Mouse (Mus musculus) fat pad, adult 2 months (tissue): Measurements from ENCODE around the gene Pnpla1.
"Not testable (repeated sequence)": the region's sequence is repeated elsewhere in the genome, so short reads cannot be mapped to it uniquely, and the experiment has no call there.

Source experiments
- DNase-seq: peaks from one replicate; pipeline ENCODE4 v3.0.0-alpha.2; 2011; ENCODE audit warnings: low read depth, low spot score; ENCODE audit errors: extremely low read depth

The Pnpla1 gene

GRCm38 (mm10) chr17:28858205-28858604, at the start of gene Pnpla1:
Pnpla1 (plus strand) TSS chr17:28858411.
- no peak for DNase-seq

- no peak for DNase-seq
Observed at GRCm38 (mm10) chr17:28808714-28809113, 49.5 kb upstream of the Pnpla1 start.

- DNase-seq: no peak
Observed at GRCm38 (mm10) chr17:28809175-28809831, 48.9 kb upstream of the Pnpla1 start.

DNA sequence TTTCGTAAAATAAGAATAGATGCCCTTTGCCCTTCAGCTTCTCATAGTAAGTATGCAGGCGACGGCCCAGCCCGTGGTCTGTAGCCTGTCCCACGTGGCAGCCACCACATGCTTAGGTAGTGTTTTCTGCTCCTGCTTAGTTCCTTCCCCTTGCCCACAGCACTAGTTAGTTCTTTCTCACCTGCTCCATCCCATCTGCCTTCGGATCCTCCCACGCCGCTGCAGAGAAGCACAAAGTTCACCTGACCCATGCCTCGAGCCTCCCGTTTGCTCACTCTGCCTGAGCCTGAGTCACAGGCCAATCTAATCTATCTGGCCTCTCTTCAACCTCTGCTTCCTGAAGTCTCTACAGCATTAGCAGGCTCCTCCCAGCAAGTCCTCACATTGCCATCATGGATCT, 45.9 kb upstream of the Pnpla1 start:
- no peak for DNase-seq

- DNase-seq: no peak
Observed at GRCm38 (mm10) chr17:28814529-28815097, 43.6 kb upstream of the Pnpla1 start.

DNA sequence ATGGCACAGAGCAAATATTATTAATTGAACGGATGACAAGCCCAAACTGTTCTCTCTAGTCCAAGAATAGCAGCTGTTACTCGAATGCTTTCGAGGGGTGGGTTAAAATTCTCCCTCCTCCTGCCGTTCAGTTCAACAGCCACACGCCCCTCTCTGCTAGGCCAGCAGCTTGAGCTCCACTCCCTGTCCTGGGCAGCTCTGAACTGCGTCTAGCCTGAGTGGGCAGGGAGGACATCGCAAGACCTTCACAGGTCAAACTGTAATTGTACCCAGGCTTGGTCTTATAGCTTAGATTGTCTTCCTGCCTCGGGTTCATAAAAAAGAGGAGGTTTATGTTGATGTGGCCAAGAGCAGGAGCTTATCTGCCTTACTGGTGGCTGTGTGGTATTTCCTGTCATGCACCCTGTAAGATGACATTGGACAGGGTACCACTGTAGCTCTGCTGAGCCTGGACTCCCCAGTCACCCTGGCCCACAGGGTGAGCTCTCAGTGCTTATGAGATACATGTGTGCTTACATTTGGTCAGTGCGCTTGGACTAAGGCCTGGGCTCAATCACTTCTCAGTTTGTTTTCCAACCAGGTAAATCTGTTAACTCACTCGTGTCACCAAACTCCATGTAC, 42.7 kb upstream of the Pnpla1 start:
- no peak for DNase-seq

- not testable (repeated sequence) for DNase-seq
Observed at GRCm38 (mm10) chr17:28816326-28816725, 41.9 kb upstream of the Pnpla1 start.

DNA sequence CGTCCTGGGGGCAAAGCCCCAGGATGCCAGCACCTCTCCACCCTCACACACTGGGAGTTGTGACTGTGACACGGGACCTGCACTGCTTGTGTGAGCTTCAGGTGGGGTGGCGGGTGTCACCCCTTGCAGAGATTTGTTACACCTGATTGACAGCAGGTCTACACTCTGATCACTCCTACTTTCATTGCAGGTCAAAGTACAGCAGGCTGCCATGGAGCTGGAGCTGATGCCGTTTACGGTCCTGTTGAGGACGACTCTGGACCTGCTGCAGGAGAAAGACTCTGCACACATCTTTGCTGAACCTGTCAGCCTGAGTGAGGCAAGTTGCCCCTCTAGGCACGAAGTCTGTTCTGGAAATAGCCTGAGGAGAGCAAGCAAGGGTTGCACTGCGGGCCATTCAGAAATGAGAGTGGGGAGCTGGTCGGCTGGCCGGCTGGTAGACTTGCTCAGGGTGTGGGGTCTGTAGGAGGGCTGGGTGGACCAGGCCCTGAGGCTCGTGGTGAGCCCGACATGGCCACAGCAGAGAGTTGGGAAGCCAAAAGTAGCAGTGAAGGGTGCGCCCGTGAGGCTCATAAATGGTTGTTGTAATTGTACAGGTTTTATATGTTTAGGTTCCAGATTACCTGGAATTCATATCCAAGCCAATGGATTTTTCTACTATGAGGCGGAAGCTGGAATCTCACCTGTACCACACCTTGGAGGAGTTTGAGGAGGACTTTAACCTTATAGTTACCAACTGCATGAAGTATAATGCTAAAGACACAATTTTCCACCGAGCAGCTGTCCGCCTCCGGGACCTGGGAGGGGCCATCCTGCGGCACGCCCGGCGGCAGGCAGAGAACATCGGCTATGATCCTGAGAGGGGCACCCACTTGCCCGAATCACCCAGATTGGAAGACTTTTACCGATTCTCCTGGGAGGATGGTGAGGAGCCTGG, 41.1 kb upstream of the Pnpla1 start:
- no peak for DNase-seq

- no peak for DNase-seq
Observed at GRCm38 (mm10) chr17:28820189-28820588, 38.0 kb upstream of the Pnpla1 start.

DNA sequence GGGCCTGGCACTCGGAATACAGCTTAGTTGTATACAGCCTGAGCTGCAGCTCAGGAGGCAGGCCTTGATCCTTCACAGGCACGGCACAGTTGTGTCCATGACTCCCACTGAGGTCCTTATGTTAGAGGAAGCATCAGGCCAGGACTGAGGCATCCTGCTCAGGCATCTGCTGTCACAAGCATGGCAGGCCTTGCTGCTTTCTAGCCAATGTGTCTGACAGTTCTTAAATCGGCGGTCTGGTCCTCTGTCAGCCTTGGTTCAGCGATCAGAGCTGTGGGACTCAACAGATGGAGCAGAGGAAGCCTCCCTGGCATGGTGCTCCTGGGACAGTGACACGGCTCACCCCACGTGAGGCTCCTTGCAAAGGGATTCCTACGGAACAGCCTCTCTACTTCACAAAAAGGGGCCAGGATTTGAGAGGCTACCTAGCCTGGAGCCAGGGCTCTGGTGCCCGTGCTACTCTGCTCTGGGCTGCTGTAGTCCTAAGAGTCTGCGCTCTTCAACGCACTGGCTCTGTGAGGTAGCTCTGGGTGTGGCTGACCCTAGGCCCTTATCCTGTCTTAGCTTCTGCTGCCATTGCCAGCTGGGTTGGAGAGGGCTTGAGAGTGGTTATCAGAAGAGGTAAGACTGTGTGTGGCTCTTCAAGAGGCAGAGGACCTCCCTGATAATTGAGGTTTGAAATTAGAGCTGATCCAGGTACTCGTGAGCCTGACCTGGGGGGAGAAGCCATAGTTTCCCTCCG, 35.0 kb upstream of the Pnpla1 start:
- no peak for DNase-seq

DNA sequence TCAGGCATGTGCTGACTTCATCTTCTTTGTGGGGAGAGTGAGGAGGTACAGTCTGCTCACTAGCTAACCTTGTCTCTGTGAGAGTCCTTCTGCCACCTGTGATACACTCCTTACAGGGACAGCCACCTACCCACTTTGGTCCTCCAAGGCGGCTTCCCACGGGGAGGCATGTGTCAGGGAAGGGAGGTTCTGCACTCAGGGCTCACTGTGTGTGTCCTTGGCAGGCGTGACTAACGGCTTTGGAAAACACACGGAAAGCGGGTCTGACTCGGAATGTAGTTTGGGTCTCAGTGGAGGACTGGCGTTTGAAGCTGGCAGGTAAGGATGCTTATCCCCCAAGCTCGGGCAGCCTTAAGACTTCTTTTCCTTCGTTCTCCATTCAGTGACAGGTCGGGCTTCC, 34.5 kb upstream of the Pnpla1 start:
- no peak for DNase-seq

DNA sequence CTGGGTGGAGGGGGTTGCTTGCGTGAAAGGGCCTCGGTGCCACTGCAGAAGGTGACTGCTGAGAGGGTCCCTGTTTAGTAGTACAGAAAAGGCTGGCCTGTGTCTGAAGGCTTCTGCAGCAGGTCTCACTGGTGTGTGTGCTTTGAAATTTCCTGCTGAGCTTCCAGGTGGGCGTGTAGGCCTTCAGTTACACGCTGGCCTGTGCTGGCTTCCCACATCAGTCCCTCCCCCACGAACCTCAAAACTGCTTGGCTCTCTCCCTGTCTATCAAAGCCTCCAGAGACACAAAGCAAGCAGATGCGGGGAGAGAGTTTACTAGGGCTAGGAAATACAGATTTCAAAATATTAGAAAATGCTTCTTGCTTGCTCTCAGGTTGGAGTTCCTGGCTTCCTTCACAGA, 33.3 kb upstream of the Pnpla1 start:
- DNase-seq: no peak

- DNase-seq: no peak
Observed at GRCm38 (mm10) chr17:28825359-28826041, 32.7 kb upstream of the Pnpla1 start.

GRCm38 (mm10) chr17:28827665-28828231, 30.5 kb upstream of the Pnpla1 start:
- no peak for DNase-seq

DNA sequence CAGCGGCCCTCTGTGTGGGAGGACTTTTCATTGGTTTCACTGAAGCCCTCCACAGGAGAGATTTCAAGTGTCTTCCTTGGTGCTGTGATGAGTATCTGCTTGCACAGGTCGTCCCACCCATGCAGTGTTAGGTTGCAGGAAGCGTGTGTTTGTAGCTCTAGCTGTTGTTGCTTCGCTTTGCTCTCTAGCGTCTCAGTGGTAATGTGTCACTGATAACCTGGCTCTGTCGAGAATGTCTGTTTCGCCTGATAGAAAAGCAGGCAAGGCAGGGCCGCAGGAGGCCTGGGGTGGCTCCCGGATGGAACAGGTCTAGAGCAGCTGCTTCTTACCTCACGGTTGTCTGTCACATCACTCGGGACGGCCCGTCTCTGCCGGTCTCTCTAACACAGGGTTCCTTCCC, 29.1 kb upstream of the Pnpla1 start:
- DNase-seq: no peak

GRCm38 (mm10) chr17:28831065-28831464, 27.1 kb upstream of the Pnpla1 start:
- no peak for DNase-seq

DNA sequence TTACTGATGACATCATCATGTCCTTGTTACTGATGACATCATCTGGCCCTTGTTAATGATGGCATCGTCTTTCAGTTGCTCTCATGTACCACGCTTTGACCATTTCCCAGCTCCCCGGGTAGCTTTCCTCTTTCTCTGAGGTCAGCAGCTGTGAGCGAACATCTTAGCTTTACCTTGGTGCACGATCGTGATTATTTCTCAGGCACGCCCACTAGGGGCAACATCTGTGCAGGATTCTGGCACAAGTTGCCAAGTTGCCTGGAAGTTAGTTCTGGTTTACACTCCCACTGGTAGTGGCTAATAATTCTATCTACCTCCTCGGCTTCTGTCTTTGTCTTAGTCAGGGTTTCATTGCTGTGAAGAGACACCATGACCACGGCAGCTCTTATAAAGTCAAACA, 26.2 kb upstream of the Pnpla1 start:
- no peak for DNase-seq

DNA sequence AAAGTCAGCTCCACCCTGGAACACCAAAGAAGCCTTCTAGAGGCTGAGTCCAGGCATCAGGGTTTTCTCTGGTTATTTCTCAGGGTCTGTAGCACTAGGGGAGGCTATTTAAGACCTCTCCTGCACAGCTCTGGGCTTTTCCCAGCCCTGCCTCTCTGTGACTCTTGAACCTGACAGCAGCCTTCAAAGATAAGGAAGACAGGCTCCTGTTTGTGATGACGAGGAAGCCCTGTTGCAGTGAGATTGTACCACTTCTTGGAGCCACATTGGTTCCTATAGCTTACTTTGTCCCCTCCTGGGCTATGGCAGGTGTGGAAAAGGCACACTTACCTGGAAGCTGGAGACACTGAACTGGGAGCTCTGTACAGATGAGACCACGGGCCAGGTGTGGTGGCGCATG, 25.3 kb upstream of the Pnpla1 start:
- DNase-seq: no peak

- no peak for DNase-seq
Observed at GRCm38 (mm10) chr17:28834676-28835075, 23.5 kb upstream of the Pnpla1 start.

- DNase-seq: no peak
Observed at GRCm38 (mm10) chr17:28837840-28838239, 20.4 kb upstream of the Pnpla1 start.
